Mouse (Mus musculus): ENCODE data around the gene Nop56. TPM values are rescaled to one million over a fixed set of nuclear protein-coding genes. Genes with fewer than 3 reads are reported as not detected.

Gene Nop56
- total and polyA plus RNA-seq, 2 experiments from 2014 or later, result 173 to 243 TPM

DNA sequence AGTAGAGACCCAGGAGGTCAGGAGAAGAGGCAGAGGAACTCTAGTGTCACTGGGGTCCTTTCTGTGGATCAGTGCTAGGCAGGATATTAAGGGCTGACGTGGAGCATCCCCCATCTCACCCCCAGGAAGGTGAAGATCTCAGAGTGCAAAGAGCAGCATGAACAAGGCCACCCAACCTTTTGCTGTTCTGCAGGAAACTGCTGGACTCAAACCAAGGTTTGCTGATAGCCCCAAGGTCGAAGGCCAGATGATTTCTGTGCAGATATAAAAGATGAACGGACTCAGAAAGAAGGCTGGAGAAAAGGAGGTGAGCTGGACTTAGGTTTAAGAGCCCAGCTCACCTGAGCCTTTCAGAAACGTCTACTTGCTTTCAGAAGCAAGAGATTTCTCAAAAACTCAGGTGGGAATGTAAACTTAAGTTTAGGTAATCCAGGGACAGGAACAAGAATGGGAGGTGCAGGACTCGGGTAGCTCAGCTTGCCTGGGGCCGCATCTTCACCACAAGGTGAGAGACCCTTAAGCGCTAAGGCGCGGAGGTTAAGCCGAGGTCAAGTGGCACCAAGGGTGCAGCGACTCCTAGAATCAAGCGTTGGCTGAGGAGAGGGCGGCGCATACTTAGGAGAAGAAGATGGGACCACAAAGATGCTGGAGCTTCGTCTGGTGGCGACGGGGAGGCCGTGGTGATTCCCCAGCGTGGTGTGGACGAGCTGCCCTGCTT lies 20.1 kb downstream of the Nop56 start:
- Histone ChIP-seq H3K27me3 (ENCODE audit: insufficient read depth, low read length) (no peaks in the 10 kb centered on the region), H3K9me3 (ENCODE audit: low read length) (no peaks in the 10 kb centered on the region), H3K27ac (ENCODE audit: low read depth, low read length) (peak overlapping the region; percentile 77; the same call in 1 of the 2 replicates), H3K4me3 (ENCODE audit: low read depth, low read length) (peak overlapping the region; percentile 85), H3K36me3 (ENCODE audit: insufficient read depth) (peaks cover 3% of the 10 kb centered on the region; the same call in 1 of the 2 replicates), H3K4me2 (ENCODE audit: low read depth) (peak overlapping the region; percentile 70), H3K4me1 (ENCODE audit: insufficient read depth) (peaks cover 12% of the 10 kb centered on the region), H3K9ac (peak overlapping the region; percentile 74)
- WGBS, result 11% methylated on average over 20 of the region's 20 CpGs
- TF ChIP-seq CTCF (IDR thresholded peaks at IDR 0.05; ENCODE audit: low read depth), result no peak
- ATAC-seq (no peak), DNase-seq (no peak)

GRCm38 (mm10) chr2:130294936-130295277 lies 20.7 kb downstream of the Nop56 start, which contains the start of gene Ebf4:
Gene Ebf4 (plus strand): TSS chr2:130295169.
- Histone ChIP-seq H3K27me3 (ENCODE audit: insufficient read depth, low read length) (no peaks in the 10 kb centered on the region), H3K4me3 (ENCODE audit: low read depth, low read length) (peak within 1 kb of the TSS; percentile 85), H3K27ac (ENCODE audit: low read depth, low read length) (peak within 1 kb of the TSS; percentile 77), H3K4me1 (ENCODE audit: insufficient read depth) (peaks cover 12% of the 10 kb centered on the region), H3K9ac (peak within 1 kb of the TSS; percentile 74), H3K4me2 (ENCODE audit: low read depth) (peak within 1 kb of the TSS; percentile 70), H3K36me3 (ENCODE audit: insufficient read depth) (peaks cover 3% of the 10 kb centered on the region; the same call in 1 of the 2 replicates), H3K9me3 (ENCODE audit: low read length) (no peaks in the 10 kb centered on the region)
- no peak for TF ChIP-seq CTCF (IDR thresholded peaks at IDR 0.05; ENCODE audit: low read depth)
- WGBS, result 0% methylated on average over 33 of the region's 39 CpGs
- DNase-seq (peak; percentile 78), ATAC-seq (peak; percentile 62)

DNA sequence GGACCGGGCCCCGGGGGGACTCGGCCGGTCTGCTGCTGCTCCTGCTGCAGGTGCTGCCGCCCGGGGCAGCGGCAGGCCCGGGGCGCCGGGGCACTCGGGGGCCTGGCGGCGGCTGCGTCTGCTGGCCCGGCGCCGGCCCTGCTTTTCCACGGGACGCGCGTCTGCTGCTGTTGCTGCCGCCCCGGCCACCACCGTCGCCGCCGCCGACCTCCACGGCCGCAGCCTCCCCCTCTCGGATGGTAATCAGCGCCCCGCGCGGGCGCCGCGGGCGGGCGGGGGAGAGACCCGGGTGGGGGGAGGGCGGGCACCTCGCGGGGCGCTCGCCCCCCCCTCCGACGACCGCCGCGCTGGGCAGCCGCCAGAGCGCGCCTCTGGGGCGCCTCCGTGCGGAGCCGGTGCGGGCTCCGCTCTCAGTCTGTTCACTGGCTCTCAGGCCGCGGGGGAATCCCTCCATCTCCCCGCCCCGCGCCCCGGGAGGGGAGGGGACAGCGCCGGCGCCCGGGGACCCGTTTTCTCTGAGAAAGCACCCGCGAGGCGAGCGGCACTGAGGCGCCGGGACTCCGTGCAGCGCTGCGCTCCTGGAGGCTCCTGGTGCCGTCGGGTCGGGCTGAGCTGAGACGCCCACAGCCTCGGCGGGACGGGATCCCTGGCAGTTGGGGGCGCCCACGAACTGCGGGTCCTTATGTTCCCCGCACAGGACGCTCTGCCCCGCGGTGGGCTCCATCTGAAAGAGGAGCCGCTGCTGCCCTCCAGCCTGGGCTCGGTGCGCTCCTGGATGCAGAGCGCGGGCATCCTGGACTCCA lies 21.3 kb downstream of the Nop56 start:
- H3K27ac ChIP-seq (ENCODE audit: low read depth, low read length), result peak overlapping the region; percentile 77
- H3K9me3 ChIP-seq (ENCODE audit: low read length), result no peaks in the 10 kb centered on the region
- no peak; the same call in 1 of the 2 replicates for TF ChIP-seq CTCF (IDR thresholded peaks at IDR 0.05; ENCODE audit: low read depth)
- H3K27me3 ChIP-seq (ENCODE audit: insufficient read depth, low read length), result no peaks in the 10 kb centered on the region
- DNase-seq (peak; percentile 84), ATAC-seq (peak; percentile 73)
- under 1% methylated on average over 52 of the region's 99 CpGs for WGBS
- peaks cover 12% of the 10 kb centered on the region for H3K4me1 ChIP-seq (ENCODE audit: insufficient read depth)
- H3K9ac ChIP-seq, result peak overlapping the region; percentile 74
- H3K4me2 ChIP-seq (ENCODE audit: low read depth), result peak overlapping the region; percentile 70
- H3K36me3 ChIP-seq (ENCODE audit: insufficient read depth), result peaks cover 3% of the 10 kb centered on the region; the same call in 1 of the 2 replicates
- peak overlapping the region; percentile 85 for H3K4me3 ChIP-seq (ENCODE audit: low read depth, low read length)

- Histone ChIP-seq H3K9ac (peak overlapping the region; percentile 74), H3K36me3 (ENCODE audit: insufficient read depth) (peaks cover 3% of the 10 kb centered on the region; the same call in 1 of the 2 replicates), H3K4me3 (ENCODE audit: low read depth, low read length) (peak overlapping the region; percentile 85), H3K27me3 (ENCODE audit: insufficient read depth, low read length) (no peaks in the 10 kb centered on the region), H3K4me1 (ENCODE audit: insufficient read depth) (peaks cover 12% of the 10 kb centered on the region), H3K9me3 (ENCODE audit: low read length) (no peaks in the 10 kb centered on the region), H3K27ac (ENCODE audit: low read depth, low read length) (no peak overlapping the region; the same call in 1 of the 2 replicates), H3K4me2 (ENCODE audit: low read depth) (peak overlapping the region; percentile 70)
- DNase-seq, result no peak
- no peak for TF ChIP-seq CTCF (IDR thresholded peaks at IDR 0.05; ENCODE audit: low read depth)
- no peak; the same call in 1 of the 2 replicates for ATAC-seq
- 4% methylated on average over 20 of the region's 20 CpGs for WGBS
Measured at GRCm38 (mm10) chr2:130296134-130296745, 22.0 kb downstream of the Nop56 start.

GRCm38 (mm10) chr2:130297580-130297979 lies 23.4 kb downstream of the Nop56 start:
- Histone ChIP-seq H3K4me1 (ENCODE audit: insufficient read depth) (peaks cover 12% of the 10 kb centered on the region), H3K4me3 (ENCODE audit: low read depth, low read length) (no peak overlapping the region), H3K27ac (ENCODE audit: low read depth, low read length) (no peak overlapping the region), H3K9me3 (ENCODE audit: low read length) (no peaks in the 10 kb centered on the region), H3K36me3 (ENCODE audit: insufficient read depth) (peaks cover 3% of the 10 kb centered on the region; the same call in 1 of the 2 replicates), H3K4me2 (ENCODE audit: low read depth) (no peak overlapping the region), H3K9ac (no peak overlapping the region), H3K27me3 (ENCODE audit: insufficient read depth, low read length) (no peaks in the 10 kb centered on the region)
- WGBS, result 88% methylated on average over 9 of the region's 9 CpGs
- no peak for TF ChIP-seq CTCF (IDR thresholded peaks at IDR 0.05; ENCODE audit: low read depth)
- DNase-seq (no peak), ATAC-seq (no peak)

DNA sequence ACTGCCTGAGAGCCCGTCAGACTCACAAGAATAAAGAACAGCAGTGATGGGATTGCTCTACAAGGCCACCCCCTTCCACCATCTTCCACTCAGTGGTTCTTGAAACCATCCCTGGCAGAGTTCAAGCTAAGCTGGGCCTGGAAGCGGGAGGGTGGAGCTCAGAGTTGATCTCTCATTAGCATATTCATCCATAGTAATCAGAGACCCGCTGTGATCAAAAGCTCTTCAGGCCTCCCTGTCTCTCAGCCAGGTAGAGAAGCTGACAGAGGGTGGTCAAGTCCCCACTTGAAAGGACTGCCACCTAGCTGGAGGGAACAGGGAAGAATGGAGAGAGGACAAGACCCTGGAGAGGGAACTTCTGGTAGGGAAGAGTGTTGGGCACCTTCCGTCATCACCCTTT lies 28.8 kb downstream of the Nop56 start:
- H3K4me3 ChIP-seq (ENCODE audit: low read depth, low read length), result no peak overlapping the region
- no peak for TF ChIP-seq CTCF (IDR thresholded peaks at IDR 0.05; ENCODE audit: low read depth)
- H3K4me2 ChIP-seq (ENCODE audit: low read depth), result no peak overlapping the region
- peaks cover 27% of the 10 kb centered on the region for H3K36me3 ChIP-seq (ENCODE audit: insufficient read depth)
- 40% methylated on average over 4 of the region's 4 CpGs for WGBS
- DNase-seq (no peak), ATAC-seq (no peak)
- H3K27me3 ChIP-seq (ENCODE audit: insufficient read depth, low read length), result no peaks in the 10 kb centered on the region
- H3K9me3 ChIP-seq (ENCODE audit: low read length), result no peaks in the 10 kb centered on the region
- no peak overlapping the region for H3K9ac ChIP-seq
- no peaks in the 10 kb centered on the region for H3K4me1 ChIP-seq (ENCODE audit: insufficient read depth)
- H3K27ac ChIP-seq (ENCODE audit: low read depth, low read length), result no peak overlapping the region
